Mouse (Mus musculus) thymus, postnatal 25 days (tissue): ENCODE results near the gene Osm.

Source experiments
- DNase-seq: peaks from one replicate; pipeline ENCODE4 v3.0.0; 2022

Osm gene

GRCm38 (mm10) chr11:4235665-4236545 lies at the start of gene Osm:
Gene Osm, plus strand, starts transcription at chr11:4236420.
- peak; percentile 68 for DNase-seq

- peak; percentile 99 for DNase-seq
Measured at GRCm38 (mm10) chr11:4186486-4187317, 49.5 kb upstream of the Osm start, which contains the start of gene Tbc1d10a. Gene Tbc1d10a, plus strand, starts transcription at chr11:4186789.

GRCm38 (mm10) chr11:4187318-4187700 lies 48.9 kb upstream of the Osm start:
- no peak for DNase-seq

- no peak for DNase-seq
Measured at GRCm38 (mm10) chr11:4189182-4189581, 47.0 kb upstream of the Osm start.

- DNase-seq: no peak
Measured at GRCm38 (mm10) chr11:4190677-4191076, 45.5 kb upstream of the Osm start.

- no peak for DNase-seq
Measured at GRCm38 (mm10) chr11:4192757-4193156, 43.5 kb upstream of the Osm start.

- no peak for DNase-seq
Measured at GRCm38 (mm10) chr11:4193420-4193819, 42.8 kb upstream of the Osm start.

- DNase-seq: no peak
Measured at GRCm38 (mm10) chr11:4195597-4196031, 40.6 kb upstream of the Osm start.

GRCm38 (mm10) chr11:4196636-4197035 lies 39.6 kb upstream of the Osm start:
- no peak for DNase-seq

GRCm38 (mm10) chr11:4197691-4198090 lies 38.5 kb upstream of the Osm start:
- DNase-seq: no peak

GRCm38 (mm10) chr11:4201981-4202700 lies 34.1 kb upstream of the Osm start:
- no peak for DNase-seq

GRCm38 (mm10) chr11:4202995-4203704 lies 33.1 kb upstream of the Osm start:
- peak; percentile 36 for DNase-seq

GRCm38 (mm10) chr11:4203705-4204074 lies 32.5 kb upstream of the Osm start:
- DNase-seq: peak; percentile 70

- no peak for DNase-seq
Measured at GRCm38 (mm10) chr11:4205097-4205655, 31.0 kb upstream of the Osm start.

- DNase-seq: no peak
Measured at GRCm38 (mm10) chr11:4205951-4206350, 30.3 kb upstream of the Osm start.

- DNase-seq: peak; percentile 50
Measured at GRCm38 (mm10) chr11:4206563-4206962, 29.7 kb upstream of the Osm start.

- no peak for DNase-seq
Measured at GRCm38 (mm10) chr11:4207655-4208054, 28.6 kb upstream of the Osm start.

- DNase-seq: no peak
Measured at GRCm38 (mm10) chr11:4209556-4209955, 26.7 kb upstream of the Osm start.

- DNase-seq: no peak
Measured at GRCm38 (mm10) chr11:4210786-4211185, 25.4 kb upstream of the Osm start.

- DNase-seq: no peak
Measured at GRCm38 (mm10) chr11:4213107-4213506, 23.1 kb upstream of the Osm start.

- DNase-seq: no peak
Measured at GRCm38 (mm10) chr11:4214572-4214971, 21.6 kb upstream of the Osm start.

GRCm38 (mm10) chr11:4215061-4215460 lies 21.2 kb upstream of the Osm start:
- DNase-seq: no peak
